Mouse (Mus musculus) thymus, postnatal 36 days (tissue): ENCODE measurements around the gene Slc26a1.

Experiments used
- DNase-seq, 2 experiments: peaks; one replicate each; pipeline ENCODE4 v3.0.0; 2022; ENCODE audit warnings: mixed read lengths in 2 of 2

The Slc26a1 gene

DNA sequence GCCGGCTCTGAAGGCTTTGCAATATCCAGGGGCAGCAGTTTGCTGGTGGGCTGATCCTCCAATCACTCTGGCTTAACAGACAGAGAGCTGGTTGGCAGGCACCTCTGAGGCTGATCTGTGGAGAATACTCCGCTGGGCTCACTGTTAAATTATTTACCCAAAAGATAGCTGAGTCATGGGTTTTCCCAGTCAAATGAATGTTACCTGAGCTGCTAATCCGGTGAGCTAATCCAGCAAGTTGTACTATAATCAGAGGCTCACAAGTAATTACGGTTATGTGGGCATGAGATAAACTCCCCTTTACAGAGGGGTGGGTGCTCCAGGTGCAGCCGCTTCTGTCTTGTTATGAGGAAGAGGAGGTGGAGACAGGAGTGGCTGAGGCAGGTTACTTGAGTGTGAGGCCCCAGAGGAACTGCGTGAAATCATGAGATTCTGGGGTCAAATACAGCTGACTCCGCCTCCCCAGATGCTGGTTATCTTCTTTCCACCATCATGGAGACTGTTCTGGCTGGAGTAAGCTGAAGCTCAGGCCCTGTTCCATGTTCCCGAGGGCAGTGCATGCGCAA is at the start of gene Slc26a1:
Gene Slc26a1, minus strand, starts transcription at position 319 of the 566 bp plus-strand sequence.
- DNase-seq = no peak

- no peak for DNase-seq
Measured at GRCm38 (mm10) chr5:108724006-108724405, 48.6 kb upstream of the Slc26a1 start.

DNA sequence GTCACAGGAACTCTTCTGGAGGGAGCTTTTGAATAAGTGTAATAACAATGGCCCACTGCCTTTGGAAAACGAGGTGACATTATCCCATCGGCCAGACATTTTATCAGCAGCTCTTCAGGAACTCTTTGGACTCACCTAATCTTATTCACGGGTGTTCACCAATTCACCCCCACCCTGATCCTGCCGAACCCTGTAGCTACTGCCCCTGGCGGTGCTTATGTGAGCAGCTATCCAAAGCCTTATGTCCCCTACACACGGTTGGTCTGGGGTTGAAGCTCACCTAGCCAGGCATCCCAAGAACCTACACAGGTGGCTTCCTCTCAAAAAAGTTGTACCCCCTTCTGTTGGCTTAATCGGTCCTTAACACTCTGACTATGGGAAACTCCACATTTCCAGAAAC is 44.4 kb upstream of the Slc26a1 start:
- DNase-seq = no peak

DNA sequence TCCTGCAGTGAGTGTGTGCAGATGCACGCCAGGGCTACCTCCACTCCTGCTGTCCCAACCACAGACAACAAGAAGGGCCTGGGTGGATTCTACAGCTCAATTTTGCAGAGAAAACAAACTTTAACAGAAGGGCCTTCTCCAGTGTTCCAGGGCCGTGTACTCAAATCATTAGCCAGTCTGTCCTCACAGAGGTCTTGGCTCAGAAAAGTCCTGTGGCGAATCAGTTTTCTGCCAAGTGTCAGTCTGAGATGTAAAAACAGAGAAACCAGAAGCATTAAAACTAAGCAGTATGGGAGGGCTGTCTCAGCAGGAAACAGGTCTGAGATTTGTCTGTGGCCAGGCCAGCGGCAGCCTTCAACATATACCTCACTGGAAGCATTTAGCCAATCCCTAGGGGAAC is 42.7 kb upstream of the Slc26a1 start:
- no peak for DNase-seq

DNA sequence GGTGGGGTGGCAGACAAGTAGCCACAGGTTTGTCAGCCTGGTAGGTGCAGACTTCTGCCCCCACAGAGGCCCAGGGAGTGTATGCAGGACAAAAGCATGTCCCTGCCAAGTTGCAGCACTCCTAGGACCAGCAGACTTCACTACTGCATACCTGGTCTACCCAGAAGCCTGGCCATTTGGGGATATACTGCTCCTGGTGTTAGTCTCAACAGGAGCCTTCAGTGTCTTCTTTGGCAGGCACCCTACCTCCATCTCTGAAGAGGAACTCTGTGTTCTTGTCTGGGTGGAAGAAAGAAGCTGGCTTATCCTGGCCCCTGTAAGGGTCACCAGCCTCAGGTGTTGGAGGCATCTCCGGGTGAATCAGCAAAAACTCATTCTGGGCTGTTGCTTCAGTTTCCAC is 40.6 kb upstream of the Slc26a1 start:
- no peak for DNase-seq

DNA sequence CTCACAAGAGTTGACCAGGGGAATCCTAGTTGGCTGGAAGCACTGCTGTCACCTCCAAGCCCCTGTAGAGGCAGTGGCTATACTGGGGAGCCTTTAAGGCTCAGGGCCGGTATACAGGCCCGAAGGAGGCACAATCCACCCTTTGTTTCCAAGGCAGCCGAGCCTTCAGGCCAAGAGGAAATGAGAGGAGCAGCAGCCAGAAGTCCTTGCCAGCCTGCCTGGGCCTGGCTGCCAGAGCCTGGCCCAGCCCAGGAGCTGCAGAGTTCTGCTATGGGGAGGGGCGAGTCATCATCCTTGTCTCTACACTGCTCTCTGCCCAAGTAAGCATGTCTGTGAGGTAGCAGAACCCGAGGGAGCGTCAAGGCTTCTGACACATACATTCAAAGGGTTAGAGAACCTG is 38.8 kb upstream of the Slc26a1 start:
- no peak for DNase-seq

DNA sequence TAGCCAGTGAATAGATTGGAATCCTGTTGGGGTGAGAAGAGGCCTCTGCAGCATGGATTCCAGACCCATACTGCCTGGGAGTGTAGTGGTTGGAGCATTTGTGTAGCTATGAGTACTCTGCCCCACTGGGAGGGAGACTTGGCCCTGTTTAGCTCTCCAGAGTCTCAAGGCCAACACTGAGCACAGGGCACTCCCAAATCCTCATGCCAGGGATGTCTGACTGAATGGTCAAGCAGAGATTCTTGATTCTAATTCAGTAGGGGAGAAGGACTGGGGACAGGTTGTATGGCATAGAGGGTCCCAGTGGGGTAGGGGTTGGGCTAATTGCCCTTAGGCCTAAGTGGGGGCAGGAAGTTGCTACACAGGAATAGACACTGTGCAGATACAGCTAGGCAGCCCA is 38.3 kb upstream of the Slc26a1 start:
- DNase-seq = no peak

- no peak for DNase-seq
Measured at GRCm38 (mm10) chr5:108713096-108713495, 37.7 kb upstream of the Slc26a1 start.

GRCm38 (mm10) chr5:108711968-108712367 is 36.6 kb upstream of the Slc26a1 start:
- no peak for DNase-seq

DNA sequence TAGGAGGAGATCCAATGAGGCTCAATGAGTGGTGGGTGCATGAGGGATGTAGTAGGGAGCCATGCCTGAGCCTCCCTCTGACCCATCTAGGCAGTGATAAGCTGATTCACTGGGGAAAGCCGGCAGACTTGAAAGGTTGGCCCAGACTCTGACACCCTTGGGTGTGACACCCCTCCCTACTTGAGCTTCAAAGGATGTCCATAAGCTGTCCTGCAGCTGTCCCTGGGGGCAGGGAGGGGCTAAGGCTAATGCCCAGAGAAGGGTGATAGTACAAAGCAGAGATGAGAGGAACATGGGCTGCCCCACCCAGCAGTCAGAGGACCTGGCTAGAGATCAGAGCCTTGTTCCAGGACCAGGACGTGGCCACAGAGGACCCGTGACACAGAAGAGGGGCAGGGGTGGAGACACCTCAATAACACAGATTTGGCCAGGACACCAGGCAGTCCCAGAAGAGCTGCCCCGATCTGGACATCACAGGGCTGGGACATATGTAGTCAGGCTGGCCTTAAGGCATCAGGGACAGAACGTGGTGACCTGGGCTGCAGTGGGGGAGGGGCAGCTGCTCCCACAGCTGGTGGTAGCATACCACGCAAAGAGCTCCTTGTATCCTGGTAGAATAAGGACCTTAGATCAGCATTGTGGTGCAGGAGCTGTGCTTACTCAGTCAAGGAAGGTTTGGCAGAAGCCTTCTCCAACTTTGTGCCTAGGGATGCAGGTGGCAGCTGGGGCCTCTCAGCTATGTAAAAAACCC is 33.8 kb upstream of the Slc26a1 start:
- DNase-seq = no peak

- no peak for DNase-seq
Measured at GRCm38 (mm10) chr5:108708419-108708818, 33.0 kb upstream of the Slc26a1 start.

DNA sequence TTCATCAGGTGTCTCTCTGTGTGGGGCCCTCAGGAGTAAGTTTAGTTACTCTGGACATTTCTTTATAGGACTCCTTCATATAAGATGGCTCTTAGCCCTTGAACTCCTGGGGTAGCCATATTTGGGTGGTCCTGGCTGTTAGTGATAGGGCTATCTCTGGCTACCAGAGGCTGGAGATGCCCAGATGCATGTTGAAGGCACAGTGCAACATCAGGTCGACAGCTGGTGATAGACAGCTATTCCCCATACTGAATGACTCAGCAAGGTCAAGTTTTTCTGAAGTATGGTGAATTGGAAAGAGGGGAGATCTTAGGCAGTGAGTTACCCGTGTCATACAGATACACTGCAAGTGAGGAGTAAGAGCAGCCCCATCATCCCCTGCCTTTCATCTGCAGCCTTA is 32.4 kb upstream of the Slc26a1 start:
- DNase-seq = no peak

- DNase-seq = peak in 1 of 2 experiments; percentile 6
Measured at GRCm38 (mm10) chr5:108703754-108704626, 28.6 kb upstream of the Slc26a1 start.

DNA sequence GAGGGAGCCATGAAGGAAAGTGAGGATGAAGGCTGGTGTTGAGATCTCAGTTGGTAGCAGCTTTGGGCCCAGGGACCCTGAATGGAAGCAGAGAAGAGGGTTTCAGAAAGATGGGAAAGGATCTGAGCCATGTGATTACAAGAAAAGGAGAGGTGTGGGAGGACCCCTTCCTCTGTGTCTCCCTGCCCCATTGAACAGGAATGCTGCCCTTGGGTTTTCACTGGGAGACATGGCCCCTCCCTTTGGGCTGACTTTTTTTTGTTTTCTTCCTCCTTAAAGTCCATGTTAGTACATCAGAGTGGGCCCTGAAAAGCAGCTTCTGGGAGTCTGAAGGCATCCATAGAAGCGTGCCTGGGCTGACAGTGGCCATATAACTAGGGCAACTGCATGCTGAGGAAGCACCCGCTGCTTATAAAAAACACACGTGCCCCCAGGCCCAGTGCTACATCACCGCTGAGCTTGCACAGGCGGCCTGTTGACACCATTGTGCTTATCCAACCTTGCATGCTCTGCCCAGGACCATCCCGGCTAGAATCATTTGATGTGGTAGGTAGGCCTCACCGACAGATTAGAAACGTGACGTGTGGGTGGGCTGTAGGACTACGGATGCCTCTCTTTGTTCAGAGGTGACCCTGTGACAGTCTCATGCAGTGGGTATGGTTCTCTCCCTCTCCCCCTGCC is 26.1 kb upstream of the Slc26a1 start:
- no peak for DNase-seq

DNA sequence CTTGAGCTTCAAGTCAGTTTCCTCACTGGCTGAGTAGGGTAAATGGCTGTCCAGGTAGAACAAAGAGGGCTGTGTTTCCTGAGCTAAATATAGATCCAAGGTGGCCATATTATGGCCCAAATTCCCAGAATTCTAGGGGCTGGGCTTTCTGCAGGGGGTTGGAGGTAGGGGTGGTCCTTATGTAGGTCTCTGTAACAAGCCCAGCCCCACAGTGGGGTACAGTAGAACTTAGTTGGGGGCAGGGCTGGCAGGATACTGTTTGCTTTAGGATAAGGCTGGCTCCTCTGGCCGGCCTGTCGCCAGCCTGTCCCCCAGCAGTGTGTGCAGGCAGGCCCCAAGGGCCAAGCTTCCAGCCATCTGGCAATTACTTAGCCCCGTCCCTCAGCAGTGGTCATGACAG is 25.0 kb upstream of the Slc26a1 start:
- no peak for DNase-seq

- no peak for DNase-seq
Measured at GRCm38 (mm10) chr5:108697341-108697753, 22.0 kb upstream of the Slc26a1 start.

- no peak for DNase-seq
Measured at GRCm38 (mm10) chr5:108696542-108696941, 21.2 kb upstream of the Slc26a1 start.

- DNase-seq = no peak
Measured at GRCm38 (mm10) chr5:108695861-108696260, 20.5 kb upstream of the Slc26a1 start.

- peak; percentile 29 to 52 for DNase-seq
Measured at GRCm38 (mm10) chr5:108694352-108695261, 19.2 kb upstream of the Slc26a1 start.

DNA sequence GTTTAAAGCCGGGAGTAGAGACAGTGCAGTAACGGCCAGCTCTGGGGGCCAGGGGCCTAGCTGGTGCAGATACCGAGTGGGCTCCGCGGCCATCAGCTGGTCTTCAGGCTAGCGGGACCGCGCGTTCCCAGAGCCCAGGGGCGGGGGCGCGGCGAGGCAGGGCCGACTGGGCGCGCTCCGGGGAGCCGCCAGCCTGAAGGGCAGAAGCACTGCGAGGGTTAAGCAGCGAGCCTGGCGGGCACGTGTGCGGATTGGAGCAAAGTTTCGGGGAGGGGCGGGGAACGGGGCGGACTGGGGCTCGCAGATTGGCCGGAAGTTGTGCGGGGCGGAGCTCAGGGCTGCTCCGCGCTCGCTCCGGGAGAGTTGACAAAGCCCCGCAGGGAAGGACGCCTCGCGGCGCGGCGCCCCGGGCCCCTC is 18.5 kb upstream of the Slc26a1 start:
- DNase-seq = peak; percentile 88 to 91

DNA sequence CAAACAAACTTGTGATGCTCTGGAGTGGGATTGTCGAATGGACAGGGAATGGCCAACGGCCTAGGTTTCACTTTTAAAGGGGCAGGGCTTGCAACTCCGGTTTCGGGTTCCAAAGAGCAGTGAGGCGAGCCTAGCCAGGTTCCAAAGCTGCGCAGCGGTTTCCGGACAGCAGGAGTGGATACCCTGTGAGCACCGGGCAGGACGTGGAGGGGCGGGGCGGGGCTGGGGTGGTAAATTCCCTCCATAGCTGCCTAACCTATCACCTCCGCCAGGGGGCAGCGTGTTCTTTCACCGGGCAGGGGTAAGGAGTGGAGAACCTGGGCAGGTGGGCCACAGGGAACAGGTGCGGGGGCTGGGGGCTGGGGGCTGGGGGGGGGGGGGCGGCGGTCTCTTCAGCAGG is 16.9 kb upstream of the Slc26a1 start, which contains the start of gene Fgfrl1:
Gene Fgfrl1, plus strand, starts transcription at position 112 of the 400 bp plus-strand sequence.
- peak; percentile 76 for DNase-seq

DNA sequence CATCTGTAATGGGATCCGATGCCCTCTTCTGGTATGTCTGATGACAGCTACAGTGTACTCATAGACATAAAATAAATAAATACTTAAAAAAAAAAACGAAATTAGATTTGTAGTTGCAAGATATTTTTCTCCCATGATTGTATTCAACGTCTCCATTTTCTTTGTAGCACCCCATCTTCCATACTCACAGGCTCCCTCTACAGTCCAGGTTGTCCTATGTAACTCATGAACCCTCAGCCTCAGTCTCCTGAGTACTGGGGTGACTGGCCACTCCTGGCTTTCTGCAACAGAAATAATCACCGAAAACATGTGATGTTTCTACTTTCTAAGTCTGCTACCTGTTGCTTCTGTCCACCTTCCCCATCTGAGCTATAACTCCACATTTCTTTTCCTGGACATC is 15.8 kb upstream of the Slc26a1 start:
- DNase-seq = no peak
